Mouse (Mus musculus) MN1 (cell line): Measurements from ENCODE around the gene Ccdc85c.

Experiments
- DNase-seq: peaks from one replicate; pipeline ENCODE4 v3.0.0-alpha.2; 2016; ENCODE audit warnings: low spot score

Gene Ccdc85c

DNA sequence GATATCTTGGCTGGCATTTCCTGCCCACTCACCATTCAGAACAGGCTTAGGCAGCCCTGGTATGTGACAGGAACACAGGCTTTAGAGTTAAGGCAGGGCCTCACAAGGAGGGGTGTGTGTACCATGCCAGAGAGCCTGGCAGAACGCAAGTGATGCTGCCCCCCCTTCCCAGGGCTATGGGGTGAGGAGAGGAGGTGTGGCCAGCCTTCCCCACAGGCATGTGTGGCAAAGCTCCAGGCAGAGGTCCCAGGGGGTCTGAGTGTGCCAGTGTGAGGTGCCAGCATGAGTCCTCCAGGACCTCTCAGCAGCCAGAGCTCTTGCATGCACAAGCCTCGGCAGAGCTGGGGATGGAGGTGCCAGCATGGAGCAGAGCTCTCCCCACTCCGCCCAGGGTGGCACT lies 19.4 kb upstream of the Ccdc85c start:
- DNase-seq = peak; percentile 78

DNA sequence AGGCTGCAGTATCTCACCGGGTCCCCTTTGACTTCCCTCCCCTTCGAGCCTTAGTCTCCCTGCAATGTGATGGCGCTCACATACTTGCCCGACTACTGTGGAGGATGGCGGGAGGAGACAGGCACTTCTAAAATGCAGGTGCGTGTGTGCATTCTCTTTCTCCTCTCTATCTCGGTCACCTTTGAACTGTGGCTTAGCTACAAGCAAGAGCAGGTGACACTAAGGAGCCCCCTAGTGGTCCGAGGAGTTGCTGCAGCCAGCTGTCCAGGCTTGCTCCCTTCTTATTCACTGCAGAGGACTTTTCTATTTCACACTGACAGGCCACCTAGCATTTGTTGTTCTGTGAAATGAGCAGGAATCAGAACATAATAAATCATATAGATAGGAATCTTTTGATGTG lies 17.7 kb upstream of the Ccdc85c start:
- DNase-seq = peak; percentile 71

DNA sequence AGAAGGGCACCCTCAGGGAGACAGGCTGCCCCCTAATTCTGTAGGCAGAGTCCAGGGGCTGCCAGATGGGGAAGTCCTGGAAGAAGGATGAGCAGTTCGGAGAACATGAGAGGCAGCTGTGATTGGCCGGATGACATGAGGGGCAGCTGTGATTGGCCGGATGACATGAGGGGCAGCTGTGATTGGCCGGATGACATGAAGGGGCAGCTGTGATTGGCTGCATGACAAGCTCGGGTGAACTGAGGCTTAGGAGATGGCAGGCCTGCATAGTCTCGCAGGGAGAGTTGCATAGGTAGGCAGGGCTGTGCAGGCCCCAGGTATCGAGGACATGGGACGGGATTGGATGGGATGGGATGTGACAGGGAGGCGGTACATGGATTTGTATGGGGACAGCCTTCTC lies 17.2 kb upstream of the Ccdc85c start:
- DNase-seq = no peak

DNA sequence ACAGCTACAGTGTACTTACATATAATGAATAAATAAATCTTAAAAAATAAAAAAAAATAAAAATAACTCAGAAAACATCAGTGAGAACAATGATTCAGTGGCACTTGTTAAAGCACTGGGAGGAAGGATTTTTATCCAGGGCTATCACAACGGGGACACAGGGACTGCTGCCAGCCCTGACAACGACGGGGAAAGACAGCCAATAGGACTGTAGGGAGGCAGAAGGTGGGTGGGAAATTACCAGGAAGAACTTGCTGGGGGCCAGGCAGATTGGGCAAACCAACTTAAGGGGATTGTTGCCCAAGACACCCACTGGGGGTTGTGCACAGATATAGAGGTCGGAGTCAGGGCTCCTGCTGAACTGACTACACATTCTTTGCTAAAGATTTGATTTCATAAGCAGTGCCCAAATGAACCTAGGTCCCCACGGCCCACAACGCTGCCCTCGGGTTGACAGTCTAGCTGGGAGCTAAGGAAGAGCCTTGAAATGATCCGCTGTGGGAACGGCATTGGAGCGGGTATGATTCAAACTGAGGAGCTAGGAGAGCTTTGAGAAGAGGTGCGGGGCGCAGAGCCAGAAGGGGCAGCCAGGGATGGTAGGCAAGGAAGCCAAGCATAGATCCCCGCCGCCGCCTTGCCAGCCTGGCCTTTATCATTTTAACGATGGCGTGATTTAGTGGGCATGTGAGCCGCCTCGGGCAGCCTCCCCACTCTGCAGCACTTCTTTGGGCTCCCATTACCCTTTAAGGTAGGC lies 13.1 kb upstream of the Ccdc85c start:
- no peak for DNase-seq

DNA sequence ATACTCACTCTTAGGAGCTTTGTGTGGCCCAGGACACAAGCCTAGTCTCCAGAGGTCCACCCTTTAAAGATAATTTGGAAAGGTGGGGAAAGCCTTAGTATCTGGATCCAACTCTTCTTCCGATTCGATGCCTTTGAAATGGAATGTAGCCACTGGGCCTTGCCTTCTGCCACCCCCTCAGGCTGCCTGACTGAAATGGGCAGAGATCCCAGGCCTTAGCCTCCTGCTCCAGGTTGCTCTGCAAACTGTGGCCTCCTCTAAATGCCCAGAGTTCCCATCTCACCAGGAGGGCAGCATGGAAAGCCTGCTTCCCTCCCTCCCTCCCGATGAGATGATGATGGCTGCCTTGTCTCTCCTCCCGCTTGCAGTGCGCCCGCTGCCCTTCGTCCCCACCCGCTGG lies 11.8 kb upstream of the Ccdc85c start:
- no peak for DNase-seq

DNA sequence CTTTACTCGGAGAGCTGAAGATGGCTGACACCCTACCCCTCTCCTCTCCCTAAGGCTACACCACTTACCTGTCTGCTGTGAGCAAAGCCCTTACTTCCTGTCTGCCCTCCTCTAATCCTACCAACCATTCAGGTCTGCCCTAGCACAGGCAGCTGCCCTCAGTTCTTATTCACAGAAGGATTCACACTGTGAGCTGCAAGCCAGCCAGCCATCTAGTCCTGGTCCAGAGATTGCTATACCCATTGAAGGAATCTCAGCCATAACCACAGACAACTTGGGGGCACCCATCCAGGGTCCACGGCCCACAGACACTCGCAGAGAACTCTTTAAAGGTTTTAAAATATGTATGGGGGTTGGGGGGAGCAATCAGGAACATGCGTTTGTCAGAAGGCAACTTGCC lies 11.2 kb upstream of the Ccdc85c start:
- no peak for DNase-seq

DNA sequence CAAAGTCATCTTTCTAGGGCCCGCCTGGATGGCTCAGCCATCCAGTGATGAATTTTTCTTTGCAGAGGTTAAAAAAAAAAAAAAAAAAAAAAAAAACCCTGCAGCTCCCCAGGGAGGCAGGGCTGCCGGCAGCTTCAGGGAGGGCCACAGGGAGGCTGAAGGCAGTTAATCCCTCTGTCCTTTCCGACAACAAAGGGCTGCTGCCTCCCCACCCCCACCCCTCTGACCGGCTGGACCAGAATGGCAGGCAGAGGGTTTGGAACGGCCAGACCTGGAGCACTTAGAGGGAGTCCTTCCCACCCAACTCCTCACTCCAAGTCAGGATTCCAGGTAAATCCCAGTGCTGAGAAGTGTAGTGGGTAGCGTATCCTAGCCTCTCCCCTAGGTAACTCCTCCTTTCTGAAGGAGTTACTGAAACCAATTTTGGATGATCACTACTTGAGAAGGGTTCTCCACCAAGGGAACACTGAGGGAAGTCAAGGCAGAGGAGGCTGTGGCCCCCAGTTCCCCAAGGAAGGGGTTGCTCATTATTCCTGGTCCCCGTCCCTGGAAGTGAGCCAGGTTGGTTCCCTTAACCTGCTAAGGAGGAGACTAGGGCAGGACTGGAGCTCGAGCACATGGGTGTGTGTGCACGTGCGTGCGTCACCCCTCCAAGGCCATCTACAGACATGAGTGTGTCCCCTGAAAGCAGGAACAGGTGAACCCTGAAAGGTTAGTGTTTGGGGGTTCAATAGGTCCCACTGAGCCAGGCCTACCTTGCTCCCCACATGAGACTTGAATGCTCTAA lies 10.2 kb upstream of the Ccdc85c start:
- DNase-seq = peak; percentile 58

DNA sequence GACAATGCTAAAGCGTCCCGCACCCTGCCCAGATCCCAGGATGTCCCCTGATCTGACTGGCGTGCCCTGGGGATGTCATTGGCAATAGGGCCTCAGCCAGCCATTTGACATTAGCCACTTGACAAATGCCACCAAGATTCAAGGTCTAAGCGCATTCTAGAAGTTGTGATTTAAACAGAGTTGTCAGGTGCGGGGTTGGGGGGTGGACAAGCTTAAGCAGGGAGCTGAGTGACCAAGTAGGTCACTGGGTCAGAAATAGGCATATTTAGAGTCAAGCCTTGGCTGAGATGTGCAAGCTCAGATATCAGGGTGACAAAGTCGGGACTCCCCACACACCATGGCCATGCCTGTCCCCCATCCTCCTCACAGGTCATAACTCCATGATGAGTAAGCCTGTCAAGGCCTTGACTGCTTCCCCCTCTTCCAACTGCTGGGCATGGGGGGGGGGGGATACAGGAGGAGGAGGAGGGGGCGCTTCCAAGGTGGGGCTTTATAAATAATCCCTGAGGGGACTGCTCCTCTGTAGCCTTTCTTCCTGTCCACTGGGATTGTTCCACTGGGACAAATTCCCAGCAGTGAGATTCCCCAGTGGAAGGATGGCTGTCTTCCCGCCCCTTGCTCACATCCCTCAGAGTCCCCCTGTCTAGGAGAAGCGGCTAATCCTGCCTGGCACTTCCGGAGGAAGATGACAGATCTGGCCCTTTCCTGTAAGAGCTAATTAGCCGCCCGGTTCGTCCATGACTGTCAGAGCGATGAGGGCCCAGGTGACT lies 9.4 kb upstream of the Ccdc85c start:
- DNase-seq = no peak

DNA sequence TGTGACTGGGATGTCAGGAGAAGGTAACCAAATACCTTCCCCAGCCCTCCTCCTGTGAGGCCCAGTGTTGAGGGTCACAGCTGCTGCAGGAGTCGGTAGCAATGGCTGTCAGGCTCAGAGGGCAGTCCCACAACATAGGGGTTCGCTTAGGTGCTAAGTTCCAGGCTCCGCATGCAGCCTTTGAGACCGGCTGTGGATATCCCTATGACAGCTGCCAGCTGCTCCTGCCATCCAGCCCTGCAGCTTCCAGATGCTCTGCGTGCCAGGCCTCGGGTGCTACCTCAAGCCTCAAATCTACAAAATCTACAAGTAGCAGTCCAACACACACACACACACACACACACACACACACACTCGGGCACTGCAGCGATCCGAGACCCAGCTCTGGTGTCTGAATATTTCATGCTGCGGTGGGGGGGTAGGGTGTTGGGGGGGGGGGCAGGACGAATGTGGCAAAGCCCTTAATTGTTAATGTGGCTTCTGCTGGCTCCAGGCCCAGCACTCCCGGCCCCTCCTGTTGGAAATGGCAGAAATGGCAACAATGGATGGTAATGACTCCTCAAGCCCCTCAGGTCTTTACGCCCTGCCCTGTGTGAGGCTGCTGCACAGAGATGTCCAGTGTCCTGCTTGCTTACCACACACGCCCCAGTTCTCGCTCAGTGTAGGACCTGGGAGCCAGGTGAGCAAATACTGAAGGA lies 3.1 kb upstream of the Ccdc85c start:
- DNase-seq = peak; percentile 63

DNA sequence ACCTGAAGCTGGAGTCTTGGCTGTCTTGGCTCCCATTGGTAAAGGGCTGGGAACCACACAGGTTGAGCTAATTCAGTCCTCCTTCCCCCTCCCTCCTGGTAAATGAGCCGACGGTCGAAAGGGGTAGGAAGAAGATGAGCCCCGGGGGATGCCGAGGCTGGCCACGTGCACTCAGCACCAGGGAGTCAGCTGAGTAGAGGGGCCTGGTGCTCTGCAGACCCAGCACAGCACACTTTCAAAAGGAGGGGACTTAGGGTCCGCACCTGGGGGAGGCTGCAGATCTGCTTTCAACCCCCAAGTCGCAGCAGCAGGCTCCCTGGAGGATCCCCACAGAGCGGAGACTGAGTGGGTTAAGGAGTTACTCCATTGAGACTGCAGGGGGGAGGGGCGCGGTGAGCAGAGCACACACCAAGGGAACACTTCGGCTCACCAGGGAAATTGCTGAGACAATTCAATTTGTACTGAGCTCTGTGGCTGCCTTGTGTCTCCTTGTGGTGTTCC lies 2.2 kb upstream of the Ccdc85c start:
- DNase-seq = peak; percentile 74

DNA sequence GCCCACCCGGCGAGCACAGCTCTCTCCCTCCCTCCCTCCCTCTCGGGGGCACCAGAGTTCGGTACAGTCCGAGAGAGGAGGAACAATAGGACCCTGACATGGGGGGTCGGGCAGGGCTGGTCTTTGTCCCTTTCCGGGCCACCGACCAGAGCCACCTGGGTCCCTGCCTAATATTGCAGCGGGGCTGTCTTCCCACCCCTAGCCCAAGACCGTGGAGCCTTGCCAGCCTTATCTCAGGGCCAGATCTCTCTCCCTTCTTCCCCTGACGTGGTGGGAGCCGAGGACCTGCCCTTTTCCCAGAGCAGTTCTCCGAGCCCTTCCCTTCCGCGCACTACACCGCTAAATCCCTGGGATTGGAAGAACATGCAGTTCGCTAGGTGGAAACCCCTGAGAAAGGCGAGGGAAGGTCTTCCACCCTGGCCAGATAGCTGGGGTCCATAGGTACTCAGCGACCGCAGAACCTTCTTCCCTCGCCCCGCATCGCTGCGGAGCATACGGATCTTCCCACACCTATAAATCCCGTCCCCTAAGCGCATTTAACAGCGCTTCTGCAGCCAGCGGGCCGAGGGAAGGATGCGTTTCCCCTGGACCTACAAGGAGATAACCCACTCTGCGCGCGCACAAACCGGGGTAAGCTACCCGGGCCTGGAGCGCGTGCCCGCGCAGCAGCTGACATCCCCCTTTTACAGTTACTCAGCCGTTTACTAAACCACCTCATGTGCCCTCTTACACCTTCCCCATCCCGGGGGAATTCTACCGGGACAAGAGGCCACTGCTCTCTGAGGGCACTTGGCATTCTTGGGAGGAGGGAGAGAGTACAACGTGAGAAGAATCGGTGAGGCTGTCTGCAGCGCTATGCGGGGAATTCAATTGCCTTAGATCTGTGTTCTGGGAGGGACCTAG lies 946 bp upstream of the Ccdc85c start:
- DNase-seq = peak; percentile 48

DNA sequence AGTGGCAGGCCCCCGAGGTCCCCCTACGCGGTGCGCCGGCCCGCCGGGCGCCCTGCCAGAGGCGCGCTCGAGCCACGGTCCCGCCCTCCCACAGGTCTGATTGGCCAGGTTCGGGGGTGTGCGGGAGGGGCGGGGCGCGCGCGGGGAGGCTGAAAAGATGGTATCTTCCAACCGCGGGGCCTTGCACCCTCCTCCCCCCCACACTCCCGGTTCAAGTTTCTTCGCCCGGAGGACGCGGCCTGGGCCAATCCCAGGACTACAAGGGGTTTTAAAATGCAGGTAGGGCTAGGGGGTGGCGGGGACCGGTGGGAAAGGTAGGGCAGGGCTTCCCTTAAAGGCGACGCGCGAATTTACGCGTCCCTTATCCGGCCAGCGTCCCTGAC lies 274 bp upstream of the Ccdc85c start:
- DNase-seq = peak; percentile 95

DNA sequence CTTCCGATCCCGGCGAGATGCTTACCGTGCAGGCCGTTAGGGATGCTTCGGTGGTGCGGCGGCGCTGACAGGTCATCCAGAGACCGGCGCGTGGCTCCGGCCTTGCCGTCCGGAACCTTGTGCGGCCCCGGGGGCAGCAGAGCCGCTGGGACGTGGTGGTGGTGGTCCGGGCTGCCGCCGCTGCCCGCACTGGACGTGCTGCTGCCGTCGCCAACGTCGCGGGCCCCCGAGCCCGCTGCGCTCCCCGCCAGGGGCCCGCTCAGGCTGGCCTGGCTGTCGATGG lies 971 bp downstream of the Ccdc85c start:
- no peak for DNase-seq

DNA sequence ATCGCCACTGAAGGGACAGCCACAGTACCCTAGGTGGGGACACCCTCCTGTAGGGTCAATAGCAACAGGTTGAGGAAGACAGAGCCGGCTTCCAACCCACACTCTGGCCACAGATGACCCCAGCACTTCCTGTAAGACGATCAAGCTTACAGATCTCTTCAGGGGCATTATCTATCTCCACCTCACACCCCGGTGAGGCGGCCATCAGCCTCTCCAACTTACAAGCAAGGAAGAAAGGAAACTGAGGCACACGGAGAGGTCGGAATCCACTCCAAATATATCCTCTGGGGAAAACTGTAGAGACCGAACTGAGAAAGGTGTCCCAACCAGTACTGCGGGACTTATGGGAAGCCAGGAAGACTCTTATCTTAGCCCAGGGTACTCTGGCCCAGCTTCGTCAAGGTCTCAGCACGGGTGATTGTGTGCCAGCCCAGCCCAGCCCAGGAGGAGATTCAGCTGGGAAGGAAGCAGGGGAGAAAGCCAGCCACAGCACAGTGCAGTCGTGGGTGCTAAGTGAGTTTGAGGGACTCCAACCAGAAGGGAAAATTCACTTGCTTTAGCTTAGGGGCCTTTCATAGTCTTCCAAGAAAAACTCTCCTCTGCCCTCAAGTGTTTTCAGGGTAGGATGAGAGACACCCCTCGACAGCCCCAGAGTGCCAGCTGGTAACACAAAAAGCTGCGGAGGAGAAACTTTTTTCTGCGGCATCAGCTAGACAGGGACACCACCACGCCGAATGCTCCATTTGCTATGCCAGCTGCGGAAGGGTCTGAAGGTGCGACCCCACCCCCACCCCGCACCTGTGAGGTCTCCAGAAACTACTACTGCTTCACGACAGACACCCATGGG lies 1.5 kb downstream of the Ccdc85c start:
- no peak for DNase-seq

DNA sequence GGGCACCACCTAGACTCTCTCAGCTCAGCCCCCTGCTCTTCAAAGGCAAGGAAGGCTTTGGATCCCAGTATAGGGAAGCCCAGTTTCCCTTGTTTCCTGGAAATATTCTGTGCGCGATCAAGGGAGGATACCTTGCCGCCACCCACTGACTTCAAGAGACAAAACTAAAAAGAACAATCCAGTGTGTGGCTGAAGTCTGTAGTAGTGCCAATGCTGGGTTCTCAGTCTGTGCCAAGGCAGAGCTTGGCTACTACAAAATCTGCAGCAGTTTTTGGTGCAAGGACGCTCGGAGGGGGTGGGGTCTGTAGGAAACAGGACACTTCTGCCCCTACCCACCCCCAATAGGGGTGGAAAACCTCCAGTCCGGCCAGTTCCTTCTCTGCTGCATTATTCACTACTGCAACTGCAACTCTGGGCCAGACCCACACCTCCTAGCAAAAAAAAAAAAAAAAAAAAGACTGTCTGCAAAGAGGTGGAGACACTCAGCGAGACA lies 3.0 kb downstream of the Ccdc85c start:
- DNase-seq = no peak

DNA sequence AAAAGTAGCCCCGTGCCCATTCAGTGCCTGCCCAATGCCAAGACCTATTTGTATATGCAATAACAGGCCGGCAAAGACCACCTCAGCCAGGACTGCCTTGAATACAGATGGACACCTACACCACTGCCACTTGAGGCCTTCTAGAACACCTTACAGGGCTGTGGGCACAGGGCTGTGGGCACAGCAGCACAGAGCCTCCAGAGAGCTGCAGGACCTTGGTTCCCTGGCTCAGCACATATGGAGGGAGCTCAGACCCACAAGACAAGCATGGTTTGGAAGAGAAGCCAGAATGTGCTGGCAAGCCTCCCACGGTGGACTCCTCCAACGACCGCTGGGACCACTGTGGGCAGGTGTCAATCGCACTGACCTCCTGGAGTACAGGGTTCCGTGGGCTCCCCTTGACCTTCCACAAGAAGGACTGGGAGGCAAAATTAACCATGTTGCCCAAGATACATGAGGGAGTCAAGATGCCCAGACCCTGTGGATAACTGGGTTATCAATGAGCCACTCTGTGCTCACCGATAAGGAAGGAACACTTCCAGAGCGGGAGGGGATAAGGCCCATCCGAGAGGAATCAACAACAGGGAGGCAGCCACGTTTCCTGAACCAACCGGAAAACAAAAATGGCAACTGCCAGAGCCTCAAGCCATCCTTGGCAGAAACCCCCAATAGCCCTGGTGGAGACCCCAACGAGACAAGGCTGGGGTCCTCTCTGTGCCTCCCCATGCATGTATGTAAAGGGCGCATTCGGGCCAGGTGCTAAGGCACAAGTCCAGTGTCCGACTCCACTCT lies 3.7 kb downstream of the Ccdc85c start:
- no peak for DNase-seq

DNA sequence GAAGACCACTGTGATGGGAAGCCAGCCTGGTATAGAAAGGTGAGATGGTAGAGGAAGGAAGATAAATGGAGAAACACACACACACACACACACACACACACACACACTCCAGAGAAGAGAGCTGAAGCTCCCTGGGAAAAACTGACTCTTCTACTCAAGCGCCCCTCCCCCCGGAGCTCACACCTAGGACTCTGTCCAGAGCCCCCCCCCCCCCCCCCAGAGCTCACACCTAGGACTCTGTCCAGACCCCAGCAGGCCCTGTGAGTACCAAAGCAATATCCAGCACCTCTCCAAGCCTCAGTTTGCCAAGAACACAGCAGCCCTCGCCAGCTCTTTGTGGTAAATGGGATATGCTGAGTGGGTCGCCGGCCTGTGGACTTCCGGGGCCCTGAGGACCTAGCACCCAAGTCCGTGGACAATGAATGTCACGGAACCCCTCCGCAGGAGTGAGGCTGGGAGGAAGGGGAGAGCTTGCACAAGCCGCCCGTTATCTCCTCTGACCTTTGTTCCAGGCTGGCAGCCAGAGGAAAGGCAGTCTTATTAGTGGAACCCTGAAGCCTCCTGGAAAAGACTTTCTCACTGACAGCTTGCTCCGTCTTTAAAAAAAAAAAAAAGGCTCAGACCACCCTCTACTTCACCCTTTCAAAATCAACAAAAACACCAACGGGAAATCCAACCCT lies 4.8 kb downstream of the Ccdc85c start:
- no peak for DNase-seq

DNA sequence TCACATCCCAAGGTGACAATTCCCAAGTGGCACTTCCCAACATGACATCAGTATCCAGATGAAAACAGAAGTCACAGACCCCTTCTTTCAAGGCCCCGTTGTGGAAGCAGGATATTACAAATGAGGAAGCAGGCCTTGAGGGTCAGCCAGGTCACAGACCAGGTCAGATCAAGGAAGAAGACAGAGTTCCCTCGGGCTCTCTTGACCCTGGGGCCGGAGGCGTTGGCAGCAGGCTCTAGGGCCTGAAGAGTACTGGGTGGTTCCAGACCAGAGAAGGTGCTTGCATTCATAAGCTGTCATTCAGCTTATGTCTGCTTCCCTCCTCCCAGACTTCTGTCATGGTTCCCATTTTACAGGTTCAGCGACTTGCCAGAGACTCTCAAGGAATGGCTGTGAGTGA lies 5.5 kb downstream of the Ccdc85c start:
- DNase-seq = no peak

DNA sequence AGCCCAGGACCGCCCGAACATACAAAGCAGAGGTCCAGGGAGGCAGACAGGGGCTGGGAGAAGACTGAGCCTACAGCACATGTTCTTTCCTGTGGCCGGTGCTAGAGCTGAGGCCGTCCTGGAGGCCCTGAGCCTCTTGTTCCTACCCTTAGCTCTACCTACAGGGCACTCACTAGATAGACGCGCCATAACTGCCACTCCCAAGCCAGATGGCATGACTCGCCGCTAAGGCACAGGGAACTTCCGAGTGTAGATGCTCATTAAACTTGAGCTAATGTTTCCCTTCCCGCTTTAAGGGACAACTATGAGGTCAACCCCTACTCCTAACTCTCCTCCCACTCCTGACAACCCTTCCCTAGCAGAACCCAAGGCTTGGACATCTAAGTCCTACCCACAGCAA lies 6.3 kb downstream of the Ccdc85c start:
- DNase-seq = peak; percentile 39
